Mouse (Mus musculus) hindbrain, embryonic 12.5 days (tissue): Measurements from ENCODE around the gene Gm12117. TPM values are rescaled to one million over a fixed set of nuclear protein-coding genes. Genes with fewer than 3 reads are reported as not detected.

Source experiments
- ATAC-seq: fragments of 200-750 bp; cut with Nextera tagmentation; 2 replicates; pipeline ENCODE4 v1.8.0; 2017; ENCODE audit warnings: moderate TSS enrichment; ENCODE audit not compliant: low FRiP score
- H3K27ac ChIP-seq: fragments of 300-500 bp; sonication (generic); 2 replicates; pipeline ENCODE4 v1.5.1; 2016; ENCODE audit warnings: mild to moderate bottlenecking
- H3K27me3 ChIP-seq: fragments of 300-500 bp; sonication (generic); 2 replicates; pipeline ENCODE4 v1.6.1; 2016; ENCODE audit warnings: mild to moderate bottlenecking
- H3K36me3 ChIP-seq: fragments of 300-500 bp; sonication (generic); 2 replicates; pipeline ENCODE4 v1.6.1; 2016; ENCODE audit warnings: mild to moderate bottlenecking
- H3K4me1 ChIP-seq: fragments of 300-500 bp; sonication (generic); 2 replicates; pipeline ENCODE4 v1.6.1; 2016
- H3K4me2 ChIP-seq: fragments of 300-500 bp; sonication (generic); replicated peaks from 2 replicates; pipeline ENCODE4 v1.6.1; 2016; ENCODE audit warnings: mild to moderate bottlenecking
- H3K4me3 ChIP-seq: fragments of 300-500 bp; sonication (generic); 2 replicates; pipeline ENCODE4 v1.5.1; 2016; ENCODE audit warnings: mild to moderate bottlenecking
- H3K9ac ChIP-seq: fragments of 300-500 bp; sonication (generic); 2 replicates; pipeline ENCODE4 v1.6.1; 2016; ENCODE audit warnings: mild to moderate bottlenecking, moderate library complexity
- H3K9me3 ChIP-seq: fragments of 300-500 bp; sonication (generic); replicated peaks from 2 replicates; pipeline ENCODE4 v1.6.1; 2016; ENCODE audit warnings: mild to moderate bottlenecking
- WGBS: fragments of 180-500 bp; shearing (Covaris S2); methylation state at CpG from one replicate; pipeline ENCODE4 v1.1.7; 2016; 5-methylcytosine and 5-hydroxymethylcytosine counted together
- polyA plus RNA-seq: library from polyadenylated mRNA; unstranded; fragments of >200 nt; fragmentation: Nextera tagmentation; extraction: Ambion mirVana; gene quantifications from 2 replicates; pipeline ENCODE4 v1.2.1, GENCODE M21; 2016

Gene Gm12117
- not detected in 2 replicates for polyA plus RNA-seq

- no peaks in the 10 kb centered on the region for H3K9me3 ChIP-seq
- no peak within 1 kb of the TSS for H3K9ac ChIP-seq
- no peak within 1 kb of the TSS for H3K4me2 ChIP-seq
- no peak within 1 kb of the TSS for H3K4me3 ChIP-seq
- no peak for ATAC-seq
- H3K36me3 ChIP-seq = no peaks in the 10 kb centered on the region
- WGBS = 96% methylated on average over 3 of the region's 3 CpGs
- H3K4me1 ChIP-seq = no peaks in the 10 kb centered on the region
- no peak within 1 kb of the TSS for H3K27ac ChIP-seq
- no peaks in the 10 kb centered on the region for H3K27me3 ChIP-seq
Measured at GRCm38 (mm10) chr11:33276637-33277036, at the start of gene Gm12117. TSS of gene Gm12117 (minus strand) at chr11:33276737.

DNA sequence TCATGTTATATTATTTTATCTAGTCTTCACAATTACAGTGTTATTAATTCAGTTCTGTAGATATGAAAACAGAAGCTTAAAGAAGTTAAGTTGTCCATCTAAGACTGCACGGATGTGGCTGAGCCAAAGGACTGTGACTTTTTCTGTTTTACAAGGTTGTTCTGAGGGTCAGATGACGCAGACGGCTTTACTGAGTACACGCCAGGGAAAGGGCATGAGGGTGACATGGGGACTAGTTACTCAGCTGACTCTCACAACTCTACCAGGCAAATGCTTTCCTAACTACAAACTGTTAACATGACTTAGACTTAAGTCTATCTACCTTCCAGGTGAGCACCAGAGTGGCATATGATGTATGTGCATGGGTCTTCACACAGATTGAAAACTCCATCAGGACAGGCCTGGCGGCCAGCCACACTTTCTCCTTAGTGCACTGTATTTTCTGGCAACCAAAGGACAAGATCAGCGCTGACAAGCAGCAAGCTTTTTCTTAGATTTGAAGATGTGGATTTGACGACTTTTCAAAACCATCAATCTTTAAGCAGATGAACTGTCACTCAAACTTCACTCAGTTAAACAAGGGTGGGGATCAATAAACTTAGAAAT lies 42.6 kb upstream of the Gm12117 start:
- H3K27ac ChIP-seq = no peak overlapping the region
- H3K4me3 ChIP-seq = no peak overlapping the region
- ATAC-seq = no peak

GRCm38 (mm10) chr11:33309566-33309965 lies 33.0 kb upstream of the Gm12117 start:
- WGBS = 76% methylated on average over 4 of the region's 4 CpGs
- no peak overlapping the region for H3K4me3 ChIP-seq
- ATAC-seq = no peak
- no peaks in the 10 kb centered on the region for H3K27me3 ChIP-seq
- H3K4me2 ChIP-seq = no peak overlapping the region
- no peak overlapping the region for H3K9ac ChIP-seq
- no peak overlapping the region for H3K27ac ChIP-seq
- H3K36me3 ChIP-seq = no peaks in the 10 kb centered on the region
- H3K9me3 ChIP-seq = no peaks in the 10 kb centered on the region
- no peaks in the 10 kb centered on the region for H3K4me1 ChIP-seq

More for the DNA sequence above, 42.6 kb upstream of the Gm12117 start:
- Histone ChIP-seq H3K9me3 (no peaks in the 10 kb centered on the region), H3K4me1 (no peaks in the 10 kb centered on the region), H3K4me2 (no peak overlapping the region), H3K27me3 (no peaks in the 10 kb centered on the region), H3K36me3 (peaks cover 2% of the 10 kb centered on the region; the same call in 1 of the 2 replicates), H3K9ac (no peak overlapping the region)
- WGBS = 90% methylated on average over 7 of the region's 7 CpGs

DNA sequence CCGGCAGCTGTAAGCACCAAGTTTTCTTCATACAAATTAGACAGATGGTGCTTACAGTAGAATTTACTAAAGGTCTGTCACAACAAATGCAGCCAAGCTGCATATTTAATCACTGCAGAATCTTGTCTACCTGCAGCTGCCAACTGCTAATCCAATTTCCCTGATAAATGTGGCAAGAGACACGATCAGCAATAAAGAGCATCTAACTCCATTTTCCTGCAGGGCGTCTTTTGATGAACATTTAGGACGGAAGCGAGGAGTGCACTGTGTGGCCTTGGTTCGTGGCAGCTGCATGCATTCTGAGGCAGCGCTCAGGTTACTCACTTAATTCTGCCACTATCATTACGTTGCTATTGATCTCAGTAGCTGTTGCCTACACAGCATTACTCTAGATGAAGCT lies 24.3 kb upstream of the Gm12117 start:
- no peak overlapping the region for H3K27ac ChIP-seq
- H3K4me3 ChIP-seq = no peak overlapping the region
- H3K36me3 ChIP-seq = no peaks in the 10 kb centered on the region
- ATAC-seq = peak; percentile 32
- no peak overlapping the region for H3K9ac ChIP-seq
- H3K9me3 ChIP-seq = no peaks in the 10 kb centered on the region
- 42% methylated on average over 8 of the region's 8 CpGs for WGBS
- H3K4me2 ChIP-seq = no peak overlapping the region
- peaks cover 13% of the 10 kb centered on the region; the same call in 1 of the 2 replicates for H3K4me1 ChIP-seq
- H3K27me3 ChIP-seq = no peaks in the 10 kb centered on the region

DNA sequence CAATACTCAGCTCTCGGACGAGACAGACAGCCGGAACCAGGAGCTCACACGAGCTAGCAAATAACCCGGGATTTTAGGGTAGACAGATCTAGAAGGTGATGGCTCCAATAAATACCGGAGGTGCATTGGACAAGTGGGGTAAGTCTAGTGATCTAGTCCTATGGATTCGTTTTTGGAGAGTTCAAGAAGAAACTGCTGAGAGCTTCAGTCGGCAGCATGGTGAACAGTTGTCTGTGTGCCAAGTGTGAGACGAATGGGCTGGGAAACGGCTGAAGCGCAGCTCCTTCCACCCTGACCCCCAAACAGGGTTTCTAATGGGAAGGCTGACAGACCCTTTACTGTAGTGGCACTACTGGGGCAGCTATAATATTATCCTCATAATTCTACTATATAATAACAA lies 22.8 kb upstream of the Gm12117 start:
- no peak overlapping the region for H3K4me3 ChIP-seq
- no peaks in the 10 kb centered on the region for H3K27me3 ChIP-seq
- no peaks in the 10 kb centered on the region for H3K9me3 ChIP-seq
- peaks cover 13% of the 10 kb centered on the region; the same call in 1 of the 2 replicates for H3K4me1 ChIP-seq
- H3K27ac ChIP-seq = no peak overlapping the region; the same call in 1 of the 2 replicates
- ATAC-seq = no peak
- no peaks in the 10 kb centered on the region for H3K36me3 ChIP-seq
- no peak overlapping the region for H3K9ac ChIP-seq
- WGBS = 67% methylated on average over 11 of the region's 11 CpGs
- H3K4me2 ChIP-seq = no peak overlapping the region

- peak; percentile 72 for ATAC-seq
- Histone ChIP-seq H3K9me3 (no peaks in the 10 kb centered on the region), H3K27ac (peak overlapping the region; percentile 7; the same call in 1 of the 2 replicates), H3K27me3 (no peaks in the 10 kb centered on the region), H3K4me2 (no peak overlapping the region), H3K4me1 (peaks cover 13% of the 10 kb centered on the region; the same call in 1 of the 2 replicates), H3K4me3 (no peak overlapping the region), H3K36me3 (no peaks in the 10 kb centered on the region), H3K9ac (no peak overlapping the region)
- WGBS = 56% methylated on average over 8 of the region's 8 CpGs
Measured at GRCm38 (mm10) chr11:33297121-33297520, 20.6 kb upstream of the Gm12117 start.

DNA sequence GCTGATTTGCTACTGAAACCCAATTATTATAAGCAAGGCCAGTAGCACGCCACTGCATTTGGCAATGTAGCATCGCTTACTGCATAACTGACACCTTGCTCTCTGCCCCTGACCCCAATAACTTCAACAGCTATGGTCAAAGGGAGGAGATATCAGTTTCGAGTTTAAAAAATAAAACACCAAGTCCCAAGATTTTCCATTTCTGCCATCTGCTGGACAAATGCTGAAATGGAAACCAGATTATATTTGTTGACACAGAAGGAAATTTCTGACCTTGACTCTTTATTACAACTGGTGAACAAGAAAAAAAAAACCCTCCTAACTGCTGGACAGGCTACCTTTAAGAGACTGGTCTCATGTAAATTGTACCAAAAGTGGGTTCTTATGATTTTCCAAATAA lies 18.9 kb upstream of the Gm12117 start:
- Histone ChIP-seq H3K36me3 (no peaks in the 10 kb centered on the region), H3K27me3 (no peaks in the 10 kb centered on the region), H3K4me2 (no peak overlapping the region), H3K9me3 (no peaks in the 10 kb centered on the region), H3K4me3 (no peak overlapping the region), H3K9ac (no peak overlapping the region), H3K4me1 (peaks cover 8% of the 10 kb centered on the region; the same call in 1 of the 2 replicates), H3K27ac (no peak overlapping the region)
- ATAC-seq = no peak
- 48% methylated on average over 3 of the region's 3 CpGs for WGBS

DNA sequence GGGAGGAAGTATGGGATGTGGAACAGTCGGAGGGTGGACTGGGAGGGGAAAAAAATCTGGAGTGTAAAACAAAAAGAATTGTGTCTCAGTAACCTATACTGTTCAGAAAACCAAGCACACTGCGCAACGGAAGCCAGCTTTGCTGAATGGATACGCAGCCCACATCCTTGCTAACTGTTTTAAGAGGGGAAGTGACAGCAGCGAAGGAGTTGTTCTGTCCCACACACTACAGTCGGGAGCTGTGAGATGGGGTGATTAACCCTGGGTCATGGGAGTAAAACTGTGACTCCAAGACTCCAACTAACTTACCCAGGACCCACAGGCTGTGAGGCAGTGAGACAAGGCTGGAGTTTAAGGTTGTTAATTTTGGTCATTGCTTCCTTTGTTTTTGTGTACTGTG lies 17.5 kb upstream of the Gm12117 start:
- H3K4me3 ChIP-seq = no peak overlapping the region
- H3K9ac ChIP-seq = no peak overlapping the region
- H3K9me3 ChIP-seq = no peaks in the 10 kb centered on the region
- whole genome bisulfite sequencing = 82% methylated on average over 6 of the region's 6 CpGs
- no peak overlapping the region for H3K4me2 ChIP-seq
- no peaks in the 10 kb centered on the region for H3K27me3 ChIP-seq
- H3K4me1 ChIP-seq = 0 out of 2 replicates have a peak, but pooled peaks cover 4% of the 10 kb centered on the region
- no peaks in the 10 kb centered on the region for H3K36me3 ChIP-seq
- no peak for ATAC-seq
- H3K27ac ChIP-seq = no peak overlapping the region

- WGBS = 80% methylated on average over 2 of the region's 2 CpGs
- no peak overlapping the region for H3K9ac ChIP-seq
Measured at GRCm38 (mm10) chr11:33278571-33278970, 2.0 kb upstream of the Gm12117 start.

DNA sequence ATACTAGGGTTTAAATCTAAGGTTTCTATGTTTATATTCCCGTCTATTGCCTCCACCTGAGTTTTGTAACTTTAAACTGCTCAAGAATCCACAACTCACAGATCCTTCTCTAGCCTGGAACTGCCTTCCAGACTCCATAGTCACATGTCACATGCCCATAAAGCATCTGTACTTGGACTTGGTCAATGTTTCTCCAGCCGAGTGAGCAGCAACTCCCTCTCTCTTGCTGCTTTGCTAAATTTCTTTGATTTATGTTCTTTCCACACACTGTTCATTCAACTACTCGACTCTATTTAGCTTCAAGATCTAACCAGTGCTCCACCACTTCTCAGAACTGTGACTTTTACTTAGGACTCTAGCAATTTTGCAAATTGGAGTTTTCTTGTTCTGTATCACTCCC lies 1.7 kb downstream of the Gm12117 start:
- Histone ChIP-seq H3K27me3 (no peaks in the 10 kb centered on the region), H3K4me1 (no peaks in the 10 kb centered on the region), H3K4me3 (no peak overlapping the region), H3K9ac (no peak overlapping the region), H3K4me2 (no peak overlapping the region), H3K27ac (no peak overlapping the region), H3K36me3 (no peaks in the 10 kb centered on the region), H3K9me3 (no peaks in the 10 kb centered on the region)
- WGBS = 79% methylated on average over 3 of the region's 3 CpGs
- ATAC-seq = no peak

More at GRCm38 (mm10) chr11:33278571-33278970, 2.0 kb upstream of the Gm12117 start:
- H3K4me1 ChIP-seq = no peaks in the 10 kb centered on the region
- no peaks in the 10 kb centered on the region for H3K27me3 ChIP-seq
- no peak for ATAC-seq
- H3K4me2 ChIP-seq = no peak overlapping the region
- H3K4me3 ChIP-seq = no peak overlapping the region
- H3K27ac ChIP-seq = no peak overlapping the region
- H3K36me3 ChIP-seq = no peaks in the 10 kb centered on the region
- no peaks in the 10 kb centered on the region for H3K9me3 ChIP-seq

DNA sequence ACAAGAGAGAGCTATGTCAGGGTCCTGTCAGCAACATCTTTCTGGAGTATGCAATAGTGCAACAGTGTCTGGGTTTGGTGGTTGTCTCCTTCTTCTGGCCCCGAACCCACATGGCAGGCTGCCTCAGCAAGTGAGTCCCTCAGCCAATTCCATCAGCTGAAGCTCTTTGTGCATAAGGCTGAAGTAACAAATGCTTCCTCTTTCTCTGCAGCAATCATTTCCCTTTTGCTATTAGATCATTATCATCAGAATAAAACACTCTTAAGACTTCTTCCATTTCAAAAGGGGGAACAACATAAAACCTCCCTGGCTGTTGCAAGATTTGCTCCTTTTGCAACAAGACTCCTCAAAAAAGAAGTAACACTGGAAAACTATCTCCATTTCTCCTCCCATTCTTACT lies 2.2 kb downstream of the Gm12117 start:
- no peak overlapping the region for H3K4me3 ChIP-seq
- no peaks in the 10 kb centered on the region for H3K9me3 ChIP-seq
- 82% methylated on average over 1 of the region's 1 CpGs for WGBS
- no peaks in the 10 kb centered on the region for H3K27me3 ChIP-seq
- no peak overlapping the region for H3K9ac ChIP-seq
- no peaks in the 10 kb centered on the region for H3K4me1 ChIP-seq
- no peaks in the 10 kb centered on the region for H3K36me3 ChIP-seq
- ATAC-seq = no peak
- no peak overlapping the region for H3K27ac ChIP-seq
- H3K4me2 ChIP-seq = no peak overlapping the region

DNA sequence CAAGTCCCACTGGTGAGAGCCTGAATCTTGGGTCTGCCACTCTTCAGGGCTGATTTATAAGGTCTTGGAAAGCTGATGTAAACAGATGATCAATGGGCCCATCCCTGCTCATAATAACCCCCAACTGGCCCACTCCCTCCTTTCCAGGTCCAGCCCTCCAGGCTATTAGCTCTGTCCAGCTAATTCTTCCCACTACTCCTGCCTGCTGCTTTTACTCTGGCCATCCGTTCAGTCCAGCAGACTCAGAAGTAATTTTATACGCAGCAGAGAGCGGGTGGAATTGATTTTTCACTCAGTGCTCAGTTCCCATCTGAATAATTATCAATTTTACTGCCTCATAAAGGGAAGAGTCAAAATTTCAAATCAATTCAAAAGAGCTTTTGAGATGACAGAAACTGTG lies 36.2 kb downstream of the Gm12117 start:
- H3K9me3 ChIP-seq = no peaks in the 10 kb centered on the region
- H3K36me3 ChIP-seq = no peaks in the 10 kb centered on the region
- H3K4me2 ChIP-seq = no peak overlapping the region
- peak; percentile 46; the same call in 1 of the 2 replicates for ATAC-seq
- H3K4me3 ChIP-seq = no peak overlapping the region
- H3K9ac ChIP-seq = no peak overlapping the region
- 0 out of 2 replicates have a peak, but pooled peaks cover 2% of the 10 kb centered on the region for H3K4me1 ChIP-seq
- H3K27ac ChIP-seq = no peak overlapping the region
- WGBS = 56% methylated on average over 3 of the region's 3 CpGs
- H3K27me3 ChIP-seq = no peaks in the 10 kb centered on the region

- WGBS = 42% methylated on average over 3 of the region's 3 CpGs
- no peaks in the 10 kb centered on the region for H3K27me3 ChIP-seq
- H3K27ac ChIP-seq = no peak overlapping the region
- no peak overlapping the region for H3K9ac ChIP-seq
- peak; percentile 38; the same call in 1 of the 2 replicates for ATAC-seq
- no peak overlapping the region for H3K4me3 ChIP-seq
- H3K4me1 ChIP-seq = peaks cover 12% of the 10 kb centered on the region
- no peak overlapping the region for H3K4me2 ChIP-seq
- H3K36me3 ChIP-seq = no peaks in the 10 kb centered on the region
- no peaks in the 10 kb centered on the region for H3K9me3 ChIP-seq
Measured at GRCm38 (mm10) chr11:33234134-33234533, 42.4 kb downstream of the Gm12117 start.
